Mouse (Mus musculus) frontal cortex, postnatal 36 days (tissue): ENCODE data around the gene St3gal4.

Experiments
- DNase-seq, 2 experiments: peaks; one replicate each; pipeline ENCODE4 v3.0.0; 2022; ENCODE audit warnings: low spot score in 2 of 2

The St3gal4 gene

GRCm38 (mm10) chr9:35048449-35048848 lies 70.6 kb downstream of the St3gal4 start:
- DNase-seq: no peak

- DNase-seq: no peak
Observed at GRCm38 (mm10) chr9:35045756-35046155, 73.3 kb downstream of the St3gal4 start.

GRCm38 (mm10) chr9:35045031-35045531 lies 74.0 kb downstream of the St3gal4 start:
- DNase-seq: no peak

- DNase-seq: no peak
Observed at GRCm38 (mm10) chr9:35044458-35044857, 74.6 kb downstream of the St3gal4 start.

GRCm38 (mm10) chr9:35043619-35044018 lies 75.4 kb downstream of the St3gal4 start:
- no peak for DNase-seq

GRCm38 (mm10) chr9:35041493-35041892 lies 77.6 kb downstream of the St3gal4 start:
- no peak for DNase-seq

- no peak for DNase-seq
Observed at GRCm38 (mm10) chr9:35039846-35040245, 79.2 kb downstream of the St3gal4 start.

- DNase-seq: no peak
Observed at GRCm38 (mm10) chr9:35038922-35039586, 80.0 kb downstream of the St3gal4 start.

GRCm38 (mm10) chr9:35035074-35035473 lies 84.0 kb downstream of the St3gal4 start:
- DNase-seq: no peak

- DNase-seq: no peak
Observed at GRCm38 (mm10) chr9:35032457-35032856, 86.6 kb downstream of the St3gal4 start.

- no peak for DNase-seq
Observed at GRCm38 (mm10) chr9:35030823-35031222, 88.2 kb downstream of the St3gal4 start.

- DNase-seq: no peak
Observed at GRCm38 (mm10) chr9:35027382-35027997, 91.6 kb downstream of the St3gal4 start.

GRCm38 (mm10) chr9:35026897-35027311 lies 92.2 kb downstream of the St3gal4 start:
- peak in 1 of 2 experiments; percentile 20 for DNase-seq

- no peak for DNase-seq
Observed at GRCm38 (mm10) chr9:35026311-35026710, 92.8 kb downstream of the St3gal4 start.

- DNase-seq: no peak
Observed at GRCm38 (mm10) chr9:35024591-35025496, 94.2 kb downstream of the St3gal4 start.

- DNase-seq: no peak
Observed at GRCm38 (mm10) chr9:35021744-35022143, 97.3 kb downstream of the St3gal4 start.

GRCm38 (mm10) chr9:35020015-35020653 lies 98.9 kb downstream of the St3gal4 start:
- DNase-seq: no peak

GRCm38 (mm10) chr9:35019372-35019771 lies 99.7 kb downstream of the St3gal4 start:
- DNase-seq: peak; percentile 68 to 88

GRCm38 (mm10) chr9:35018056-35018455 lies 101.0 kb downstream of the St3gal4 start:
- no peak for DNase-seq

GRCm38 (mm10) chr9:35017563-35017962 lies 101.5 kb downstream of the St3gal4 start:
- DNase-seq: peak; percentile 71 to 81

GRCm38 (mm10) chr9:35016762-35017161 lies 102.3 kb downstream of the St3gal4 start:
- DNase-seq: no peak
